Mouse (Mus musculus) embryo, embryonic 10.5 days (tissue): Measurements from ENCODE around the gene Nutf2-ps1.
"Not testable (repeated sequence)": the region's sequence is repeated elsewhere in the genome, so short reads cannot be mapped to it uniquely, and the experiment has no call there.

ENCODE experiments used
- DNase-seq: peaks from one replicate; pipeline ENCODE4 v3.0.0-alpha.2; 2015; ENCODE audit warnings: low spot score

Gene Nutf2-ps1

GRCm38 (mm10) chr19:53588968-53589367, at the start of gene Nutf2-ps1:
Nutf2-ps1 (minus strand) TSS chr19:53589068.
- not testable (repeated sequence) for DNase-seq

- no peak for DNase-seq
These were observed 49.2 kb upstream of the Nutf2-ps1 start for GRCm38 (mm10) chr19:53638041-53638440.

DNA sequence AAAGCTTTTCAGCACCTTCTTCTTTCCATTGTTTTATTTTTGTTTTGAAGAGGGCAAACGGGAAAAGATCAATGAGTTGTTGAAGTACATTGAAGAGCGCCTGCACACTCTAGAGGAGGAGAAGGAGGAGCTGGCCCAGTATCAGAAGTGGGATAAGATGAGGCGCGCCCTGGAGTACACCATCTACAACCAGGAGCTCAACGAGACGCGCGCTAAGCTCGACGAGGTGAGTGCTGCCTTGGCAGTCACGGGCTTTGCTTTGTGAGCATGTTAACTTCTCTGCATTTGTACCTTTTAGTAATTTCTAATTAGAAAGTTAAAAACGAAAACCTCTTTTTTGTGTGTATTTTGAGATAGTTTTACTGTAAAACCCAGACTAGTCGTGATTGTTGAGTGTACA, 32.8 kb upstream of the Nutf2-ps1 start:
- DNase-seq: no peak

- peak; percentile 31 for DNase-seq
These were observed 20.1 kb upstream of the Nutf2-ps1 start for GRCm38 (mm10) chr19:53608921-53609320.

DNA sequence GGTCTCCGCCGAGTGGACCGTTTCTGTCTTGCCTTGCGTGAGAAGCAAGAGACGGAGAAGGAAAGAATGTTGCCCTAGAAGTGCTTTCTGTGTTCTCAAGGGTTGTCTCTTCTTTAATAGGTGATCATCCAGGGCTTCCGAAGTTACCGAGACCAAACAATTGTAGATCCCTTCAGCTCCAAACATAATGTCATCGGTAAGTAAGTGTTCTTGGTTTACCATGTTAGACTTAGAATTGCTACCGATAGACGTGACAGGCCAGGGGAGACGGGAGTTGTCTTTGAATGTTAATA, 12.4 kb upstream of the Nutf2-ps1 start:
- DNase-seq: peak; percentile 14

DNA sequence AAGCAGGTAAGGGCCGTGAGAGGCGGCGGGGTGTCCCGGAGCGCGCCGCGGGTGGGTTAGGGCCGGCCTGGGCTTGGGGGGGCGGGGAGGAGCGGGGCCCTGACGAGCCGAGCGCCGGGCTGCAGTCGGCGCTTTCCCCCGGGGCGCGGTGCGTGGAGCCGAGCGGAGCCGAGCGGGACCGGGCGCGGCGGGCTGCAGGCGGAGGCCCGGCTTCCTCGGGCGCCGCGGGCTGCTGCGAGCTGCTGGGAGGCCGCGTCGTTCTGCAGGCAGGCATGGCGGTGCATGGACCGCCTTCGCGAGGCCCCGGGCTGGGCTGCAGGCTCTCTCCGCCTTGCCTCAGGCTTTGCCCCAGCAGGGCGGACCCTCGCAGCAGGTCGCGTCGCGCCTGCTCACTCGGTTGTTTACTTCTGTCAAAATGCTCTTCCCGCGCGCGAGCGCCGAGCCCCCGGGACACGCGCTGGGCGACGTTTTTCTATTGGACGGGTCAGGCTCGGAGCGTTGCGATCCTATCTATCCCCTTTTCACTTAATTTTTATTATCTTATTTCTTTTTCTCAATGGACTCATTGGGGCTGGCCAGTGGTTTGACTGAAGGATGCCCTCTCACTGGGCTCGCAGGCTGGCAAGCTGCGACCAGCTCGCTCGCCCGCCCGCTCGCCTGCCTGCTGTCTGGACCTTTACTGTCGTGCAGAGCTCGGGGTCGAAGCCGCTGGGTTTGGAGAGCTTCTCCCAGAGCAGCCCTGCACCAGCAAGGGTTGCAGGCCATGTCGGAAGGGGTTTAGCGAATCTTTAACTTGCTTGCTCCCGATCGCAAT, 11.9 kb upstream of the Nutf2-ps1 start:
- peak; percentile 65 for DNase-seq

DNA sequence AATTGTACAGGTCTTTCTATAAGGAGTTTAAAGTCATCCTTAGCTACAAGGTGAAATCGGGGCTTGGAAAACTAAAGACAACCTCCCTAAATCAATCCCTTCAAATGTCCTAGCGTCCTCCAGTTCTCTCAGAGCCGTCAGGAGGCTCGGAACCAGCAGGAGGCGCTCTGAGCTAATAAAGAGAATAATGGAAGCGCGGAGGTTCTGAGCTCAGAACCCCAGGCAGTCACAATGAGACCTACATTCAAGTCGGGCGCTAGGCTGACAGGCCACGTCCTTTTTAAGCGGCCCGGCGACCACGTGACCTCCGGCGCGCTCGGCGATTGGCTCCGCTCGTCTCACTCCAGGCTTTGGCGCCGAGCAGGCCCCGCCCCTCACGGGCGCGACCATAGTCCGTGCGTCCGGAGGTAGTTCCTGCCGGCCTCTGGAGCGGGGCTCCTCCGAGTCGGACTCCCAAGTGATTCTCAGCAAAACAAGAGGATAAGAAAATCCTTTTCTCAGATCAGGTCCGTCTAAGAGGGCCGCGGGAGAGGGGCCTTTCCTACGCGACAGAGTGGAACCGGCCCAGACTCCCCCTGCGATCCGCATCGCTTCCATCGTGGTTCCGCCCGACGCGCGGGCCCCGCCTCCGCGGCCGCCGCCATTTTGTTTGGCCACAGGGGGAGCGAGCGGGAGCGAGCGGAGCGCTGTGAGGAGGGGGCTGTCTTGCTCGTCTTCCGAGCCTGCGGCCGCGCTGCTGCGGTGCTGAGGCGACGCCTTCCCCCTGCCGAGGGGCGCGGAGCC, 11.1 kb upstream of the Nutf2-ps1 start, which contains the start of gene Smc3:
Gene Smc3, plus strand, starts transcription at position 642 of the 783 bp plus-strand sequence.
- DNase-seq: peak; percentile 99

DNA sequence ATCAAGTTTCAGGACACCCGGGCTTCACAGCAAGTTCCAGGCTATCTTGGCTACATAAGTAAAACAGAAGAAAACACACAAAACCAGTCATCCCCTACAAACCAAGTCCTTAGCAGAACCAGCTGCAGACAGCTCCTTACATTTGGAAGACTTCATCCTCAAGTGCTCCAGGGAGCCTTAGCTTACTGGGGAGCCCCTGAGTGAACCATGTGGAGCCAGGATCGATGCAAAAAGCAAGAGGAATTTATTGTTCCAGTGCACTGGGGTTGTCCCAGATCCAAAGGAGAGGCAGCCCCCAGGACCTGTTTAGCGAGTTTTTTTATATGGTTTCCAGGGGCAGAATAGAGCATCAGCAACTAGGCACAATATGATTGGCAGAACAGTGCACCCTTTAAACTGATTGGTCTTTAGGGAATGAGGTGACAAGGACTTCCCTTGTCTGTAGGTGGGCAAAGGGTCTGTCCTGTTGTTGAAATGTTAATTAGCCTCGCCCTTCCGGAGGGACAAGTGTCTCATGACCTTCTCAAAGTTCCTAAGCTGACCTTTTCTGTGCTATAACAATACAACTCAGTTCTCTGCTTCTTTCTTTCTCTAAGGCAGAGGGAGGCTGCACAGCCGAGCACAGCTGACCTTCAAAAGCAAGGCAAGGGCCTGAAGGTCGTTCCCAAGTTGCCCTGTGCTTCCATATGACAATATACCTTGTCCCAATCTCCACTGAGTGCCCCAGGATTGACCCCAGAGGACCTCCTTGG, 8.0 kb upstream of the Nutf2-ps1 start:
- no peak for DNase-seq

DNA sequence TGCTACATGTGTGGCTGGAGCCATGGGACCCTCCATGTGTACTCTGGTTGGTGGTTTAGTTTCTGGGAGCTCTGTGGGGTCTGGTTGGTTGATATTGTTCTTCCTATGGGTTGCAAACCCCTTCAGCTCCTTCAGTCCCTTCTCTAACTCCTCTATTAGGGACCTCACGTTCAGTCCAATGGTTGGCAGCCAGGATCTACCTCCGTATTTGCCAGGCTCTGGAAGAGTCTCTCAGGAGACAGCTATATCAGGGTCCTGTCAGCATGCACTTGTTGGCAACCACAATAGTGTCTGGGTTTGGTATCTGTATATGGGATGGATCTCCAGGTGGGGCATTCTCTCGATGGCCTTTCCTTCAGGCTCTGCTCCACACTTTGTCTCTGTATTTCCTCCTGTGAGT, 1.2 kb downstream of the Nutf2-ps1 start:
- DNase-seq: not testable (repeated sequence)

DNA sequence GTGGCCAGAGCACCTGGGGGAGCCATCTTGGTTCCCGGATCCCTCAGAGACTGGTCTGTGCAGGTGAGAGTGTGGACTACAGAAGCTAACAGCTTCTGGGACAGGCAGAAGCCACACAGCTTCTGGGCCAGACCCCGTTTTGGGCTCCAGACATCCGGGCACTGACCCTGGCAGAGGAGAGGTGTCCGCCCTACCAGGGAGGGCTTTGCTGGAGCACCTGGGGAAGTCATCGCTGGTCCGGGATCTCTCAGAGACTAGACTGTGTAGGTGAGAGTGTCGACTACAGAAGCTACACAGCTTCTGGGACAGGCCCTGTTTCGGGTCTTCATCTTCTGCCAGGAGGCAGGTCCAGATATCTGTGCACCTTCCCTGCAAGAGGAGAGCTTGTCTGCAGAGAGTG, 8.6 kb downstream of the Nutf2-ps1 start:
- not testable (repeated sequence) for DNase-seq

- peak; percentile 91 for DNase-seq
These were observed 10.1 kb downstream of the Nutf2-ps1 start for GRCm38 (mm10) chr19:53578597-53579252.

GRCm38 (mm10) chr19:53577025-53577800, 11.7 kb downstream of the Nutf2-ps1 start:
- DNase-seq: no peak

DNA sequence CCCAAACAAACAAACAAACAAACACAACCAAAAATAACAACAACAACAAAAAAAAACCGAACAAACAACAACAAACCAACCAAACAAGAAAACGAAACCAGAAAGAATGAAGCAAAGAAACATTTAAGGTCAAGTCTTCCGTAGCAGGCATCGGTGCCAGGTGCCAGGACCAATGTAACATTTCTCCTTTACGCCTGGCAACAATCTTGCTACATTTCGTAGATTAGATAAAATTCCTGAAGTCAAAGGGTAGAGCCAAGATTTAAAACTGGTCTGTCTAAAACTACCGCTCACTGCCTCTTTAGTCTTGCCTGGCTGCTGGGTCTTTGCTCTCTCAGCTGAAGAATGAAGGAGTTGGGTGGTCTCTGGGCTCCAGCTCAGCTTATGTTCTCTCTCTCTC, 12.8 kb downstream of the Nutf2-ps1 start:
- no peak for DNase-seq

GRCm38 (mm10) chr19:53575296-53576010, 13.4 kb downstream of the Nutf2-ps1 start:
- DNase-seq: no peak

DNA sequence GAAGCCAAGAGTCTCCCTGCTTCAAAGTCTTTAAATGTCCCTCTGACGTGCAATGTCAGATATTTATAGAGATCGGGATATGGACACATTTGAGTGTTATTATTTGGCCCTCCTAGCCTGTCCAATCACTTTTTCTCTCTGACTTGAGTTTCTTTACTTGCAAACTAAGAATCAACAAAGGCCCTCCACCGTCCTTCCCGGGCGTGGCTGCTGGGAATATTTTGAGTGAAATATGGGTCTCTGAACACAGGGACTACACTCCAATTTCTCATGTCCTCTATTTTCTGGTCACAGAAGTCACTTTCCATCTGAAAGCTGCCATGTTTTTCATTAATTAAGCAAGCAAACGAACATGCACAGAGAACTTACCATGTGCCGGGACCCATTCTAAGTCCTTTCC, 14.3 kb downstream of the Nutf2-ps1 start:
- no peak for DNase-seq

DNA sequence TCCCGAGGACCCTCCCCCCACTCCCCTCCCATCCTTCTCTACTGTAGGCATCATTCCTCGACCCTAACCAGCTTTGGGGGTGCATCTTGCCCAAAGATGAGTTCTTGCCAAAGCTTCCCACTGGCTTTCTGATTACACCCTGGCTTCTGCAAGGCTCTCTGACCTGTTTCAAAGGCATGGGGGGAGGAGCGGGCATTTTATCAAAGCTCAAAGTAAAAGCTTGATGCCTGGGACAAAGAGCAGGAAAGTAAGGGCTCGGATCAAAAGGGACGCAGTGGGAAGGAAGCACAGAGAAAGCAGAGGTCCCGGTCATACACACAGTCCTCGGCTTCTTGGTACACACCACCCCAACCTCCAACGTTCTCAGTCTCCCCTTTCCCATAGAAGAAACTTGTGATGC, 14.7 kb downstream of the Nutf2-ps1 start:
- DNase-seq: no peak

- no peak for DNase-seq
These were observed 15.7 kb downstream of the Nutf2-ps1 start for GRCm38 (mm10) chr19:53573151-53573550.

- no peak for DNase-seq
These were observed 16.3 kb downstream of the Nutf2-ps1 start for GRCm38 (mm10) chr19:53572607-53573006.

GRCm38 (mm10) chr19:53571501-53572428, 17.1 kb downstream of the Nutf2-ps1 start:
- DNase-seq: no peak
